Mouse (Mus musculus): ENCODE data around the gene Lrrc74b.
"Not testable (repeated sequence)": the region's sequence is repeated elsewhere in the genome, so short reads cannot be mapped to it uniquely, and the experiment has no call there.

DNA sequence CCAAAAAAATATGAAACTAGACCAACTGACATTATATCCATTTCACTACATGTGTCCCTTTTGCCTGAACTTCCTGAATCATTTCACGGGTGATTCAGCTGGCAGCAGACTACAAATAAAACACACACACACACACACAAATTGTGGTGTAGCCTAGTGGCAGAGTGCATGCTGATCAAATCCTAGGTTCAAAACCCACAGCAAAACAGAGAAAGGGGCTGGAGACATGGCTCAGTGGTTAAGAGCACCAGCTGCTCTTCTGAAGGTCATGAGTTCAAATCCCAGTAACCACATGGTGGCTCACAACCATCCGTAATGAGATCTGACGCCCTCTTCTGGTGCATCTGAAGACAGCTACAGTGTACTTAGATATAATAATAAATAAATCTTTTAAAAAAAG, 53.0 kb downstream of the Lrrc74b start:
- not testable (repeated sequence) for TF ChIP-seq POLR2A, CTCF (IDR thresholded peaks at IDR 0.05; ENCODE audit: insufficient read depth, low read depth, low read length)
